Mouse (Mus musculus) urinary bladder, postnatal 0 days (tissue): ENCODE data around the gene Ipmk. TPM values are rescaled to one million over a fixed set of nuclear protein-coding genes. Genes with fewer than 3 reads are reported as not detected.

Experiments
- polyA plus RNA-seq: library from polyadenylated mRNA; unstranded; fragments of >200 nt; fragmentation: Nextera tagmentation; extraction: Ambion mirVana; gene quantifications from 2 replicates; pipeline ENCODE4 v1.2.1, GENCODE M21; 2015

Gene Ipmk
- 5.1 and 5.9 TPM in 2 replicates for polyA plus RNA-seq

GRCm38 (mm10) chr10:71347509-71347949, at the start of gene Ipmk:
Gene Ipmk, plus strand, starts transcription at chr10:71347763.

DNA sequence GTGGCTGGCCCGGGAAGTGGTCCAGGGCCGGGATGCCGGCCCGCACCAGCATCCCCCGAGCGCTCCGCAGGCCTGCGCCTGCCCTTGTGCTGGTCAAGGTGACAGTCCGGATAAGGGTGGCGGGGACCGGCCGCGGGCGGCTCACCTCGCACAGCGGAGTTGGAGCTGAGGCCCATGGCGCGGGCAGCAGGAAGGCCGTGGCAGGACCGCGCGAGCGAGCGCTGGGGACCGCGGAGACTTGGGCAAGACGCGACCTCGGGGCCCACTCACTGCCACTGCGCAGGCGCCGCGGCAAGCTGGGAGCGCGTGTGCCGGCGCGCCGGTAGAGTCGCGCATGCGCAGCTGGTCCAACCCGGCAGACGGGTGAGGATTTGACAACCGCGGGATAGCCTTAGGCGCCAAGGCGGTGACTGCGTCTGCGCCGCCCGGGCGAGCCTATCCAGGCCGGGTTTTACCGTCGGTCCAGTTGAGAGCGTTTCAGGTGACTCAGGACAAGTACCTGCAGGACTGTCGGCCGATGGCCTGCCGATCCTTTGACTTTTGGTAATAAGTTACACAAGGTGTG, 2.9 kb upstream of the Ipmk start, which contains the start of gene Cisd1:
Gene Cisd1 (minus strand): TSS at position 376 of the 565 bp plus-strand sequence.

Other genes with a start within 250 kb of the Ipmk start
- gene Bicc1, start 188.1 kb upstream of the Ipmk start, polyA plus RNA-seq: 23.5 and 28.4 TPM in 2 replicates
- 29.0 and 30.0 TPM in 2 replicates for gene Tfam, start 109.5 kb upstream of the Ipmk start, polyA plus RNA-seq
- 36.6 and 46.8 TPM in 2 replicates for gene Ube2d1, start 62.5 kb upstream of the Ipmk start, polyA plus RNA-seq
- gene Cisd1, start 2.8 kb upstream of the Ipmk start, polyA plus RNA-seq: 127 and 132 TPM in 2 replicates